Mouse (Mus musculus) kidney, postnatal 14 days (tissue): ENCODE results near the gene Hoxc5.

ENCODE experiments used
- DNase-seq: peaks from one replicate; pipeline ENCODE4 v3.0.0; 2022; ENCODE audit warnings: mixed read lengths

Hoxc5 gene

DNA sequence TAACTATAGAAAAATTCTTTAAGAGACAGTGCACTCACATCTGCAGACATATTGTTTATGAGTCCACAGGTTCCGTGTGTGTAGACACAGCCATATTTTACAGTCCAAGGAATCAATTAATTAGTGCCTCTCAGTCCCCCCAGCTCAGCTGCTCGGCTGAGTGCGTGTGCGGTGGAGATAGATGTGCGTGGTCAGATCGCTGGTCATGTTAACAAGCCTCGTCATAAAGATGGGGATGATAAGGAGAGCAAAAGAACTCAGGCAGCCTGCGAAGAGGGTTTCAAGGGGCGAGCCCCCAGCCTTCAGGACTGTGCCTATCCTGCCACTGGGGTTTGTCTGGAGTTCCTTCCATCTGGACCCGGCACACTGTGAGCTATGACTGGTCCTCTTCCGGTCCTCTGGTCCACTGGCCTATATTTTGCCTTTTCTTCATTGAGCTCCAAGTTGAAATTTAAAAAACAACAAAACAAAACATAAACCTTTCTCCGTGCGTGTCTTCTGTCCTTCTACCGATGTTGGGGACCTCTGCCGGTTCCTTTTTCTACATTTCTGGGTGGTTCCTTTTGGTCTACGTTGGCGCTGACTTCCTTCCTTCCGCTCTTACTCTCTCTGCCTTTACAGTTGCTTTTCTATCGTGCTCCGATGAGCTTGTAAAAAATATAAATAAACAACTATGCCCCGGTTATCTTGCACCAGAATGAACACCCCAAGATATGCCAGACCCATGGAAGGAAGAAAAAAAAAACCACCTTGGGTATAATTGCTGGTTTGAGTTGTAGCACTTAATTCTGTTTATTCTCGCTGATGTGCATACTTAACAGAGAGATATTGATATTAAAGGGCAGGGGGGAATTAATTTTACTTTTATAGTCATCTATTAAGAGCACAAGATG lies 21.8 kb upstream of the Hoxc5 start:
- DNase-seq, result no peak

- DNase-seq, result no peak
Observed at GRCm38 (mm10) chr15:102947276-102947675, 20.0 kb upstream of the Hoxc5 start.

- DNase-seq, result no peak
Observed at GRCm38 (mm10) chr15:102948842-102949241, 18.4 kb upstream of the Hoxc5 start.

- DNase-seq, result no peak
Observed at GRCm38 (mm10) chr15:102949696-102950095, 17.5 kb upstream of the Hoxc5 start.

DNA sequence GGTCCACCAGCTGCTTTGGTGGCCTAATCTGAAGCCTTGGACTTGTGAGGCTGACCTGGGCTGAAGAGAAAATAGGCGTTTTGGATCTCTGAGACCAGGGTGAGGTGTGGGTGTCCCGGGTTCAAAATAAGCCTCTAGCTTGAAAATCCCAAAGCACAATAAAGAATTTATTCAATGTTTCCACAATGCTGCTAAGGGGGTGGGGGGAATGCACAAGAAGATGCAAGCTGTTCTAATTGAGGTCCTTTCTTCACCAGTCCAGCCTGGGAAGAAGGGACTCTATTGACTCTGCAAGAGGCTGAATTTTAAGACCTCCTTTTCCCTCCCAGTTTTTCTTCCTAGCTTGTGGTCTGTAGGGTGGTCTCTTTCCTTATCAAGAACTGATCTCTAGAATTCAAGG lies 16.4 kb upstream of the Hoxc5 start:
- DNase-seq, result no peak

DNA sequence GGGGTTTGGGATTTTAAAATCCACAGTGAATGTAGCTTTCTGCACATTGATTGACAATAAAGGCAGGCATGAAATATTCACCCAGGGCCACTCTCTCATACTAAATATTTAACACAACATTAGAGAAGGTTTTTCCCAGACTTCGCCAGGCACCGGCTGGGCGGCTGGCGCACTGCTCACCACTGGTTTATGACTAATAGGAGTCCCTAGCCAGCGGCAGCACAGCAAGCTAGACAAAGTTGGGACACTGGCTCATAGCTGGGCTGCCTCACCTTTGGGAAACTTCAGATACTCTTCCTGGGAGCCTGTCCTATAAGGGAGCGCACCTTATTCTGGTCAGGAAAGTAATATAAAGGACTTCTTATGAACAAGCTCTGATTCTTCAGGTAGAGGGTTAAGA lies 13.7 kb upstream of the Hoxc5 start:
- no peak for DNase-seq

GRCm38 (mm10) chr15:102954192-102955006 lies 12.8 kb upstream of the Hoxc5 start, which contains the start of gene Hoxc11:
Gene Hoxc11, plus strand, starts transcription at chr15:102954427.
- no peak for DNase-seq

DNA sequence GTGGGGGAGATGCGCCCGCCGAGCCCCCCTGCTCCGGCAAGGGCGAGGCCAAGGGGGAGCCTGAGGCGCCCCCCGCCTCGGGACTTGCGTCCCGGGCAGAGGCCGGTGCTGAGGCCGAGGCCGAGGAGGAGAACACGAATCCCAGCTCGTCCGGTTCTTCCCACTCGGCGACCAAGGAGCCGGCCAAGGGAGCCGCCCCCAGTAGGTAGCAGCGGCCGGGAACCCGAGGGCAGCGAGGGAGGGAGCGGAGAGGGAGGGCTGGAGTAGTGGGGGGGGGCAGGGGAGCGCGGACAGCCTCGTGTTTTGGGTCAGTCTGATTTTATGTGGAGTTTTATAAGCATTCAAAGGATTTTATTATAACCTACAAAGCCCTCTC lies 12.2 kb upstream of the Hoxc5 start:
- DNase-seq, result no peak

DNA sequence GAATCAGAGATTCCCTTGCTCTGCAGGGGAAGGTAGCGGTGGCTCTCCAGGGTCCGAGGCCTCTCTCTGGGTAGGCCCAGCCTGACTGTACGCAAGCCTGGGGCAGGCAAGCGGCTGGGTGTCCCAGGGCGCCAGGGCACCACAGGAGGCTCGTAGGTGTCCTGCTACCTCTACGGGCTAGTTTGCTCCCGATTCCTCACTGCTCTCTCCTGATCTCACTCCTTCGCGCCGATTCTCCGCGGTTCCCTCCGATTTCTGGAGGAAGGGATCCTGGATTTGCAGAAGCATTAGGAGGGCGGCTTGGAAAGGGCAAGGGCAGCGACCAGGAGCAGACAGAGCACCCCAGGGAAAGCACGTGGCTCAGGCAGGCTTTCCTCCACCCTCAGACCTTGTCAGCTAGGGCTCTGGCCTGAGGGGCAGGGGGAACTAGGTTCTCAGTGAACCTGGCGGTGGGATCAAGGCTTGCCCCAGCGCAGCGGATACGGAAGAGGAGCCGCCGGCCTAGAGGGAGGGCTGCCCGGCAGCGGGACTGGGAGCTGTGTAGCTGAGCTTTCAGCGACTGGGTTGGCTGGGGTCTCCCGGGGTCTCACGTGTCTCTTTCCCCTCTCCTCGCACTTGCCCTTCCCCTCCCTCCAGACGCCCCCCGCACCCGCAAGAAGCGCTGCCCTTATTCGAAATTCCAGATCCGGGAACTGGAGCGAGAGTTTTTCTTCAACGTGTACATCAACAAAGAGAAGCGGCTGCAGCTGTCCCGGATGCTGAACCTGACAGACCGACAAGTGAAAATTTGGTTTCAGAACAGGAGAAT lies 11.2 kb upstream of the Hoxc5 start:
- no peak for DNase-seq

DNA sequence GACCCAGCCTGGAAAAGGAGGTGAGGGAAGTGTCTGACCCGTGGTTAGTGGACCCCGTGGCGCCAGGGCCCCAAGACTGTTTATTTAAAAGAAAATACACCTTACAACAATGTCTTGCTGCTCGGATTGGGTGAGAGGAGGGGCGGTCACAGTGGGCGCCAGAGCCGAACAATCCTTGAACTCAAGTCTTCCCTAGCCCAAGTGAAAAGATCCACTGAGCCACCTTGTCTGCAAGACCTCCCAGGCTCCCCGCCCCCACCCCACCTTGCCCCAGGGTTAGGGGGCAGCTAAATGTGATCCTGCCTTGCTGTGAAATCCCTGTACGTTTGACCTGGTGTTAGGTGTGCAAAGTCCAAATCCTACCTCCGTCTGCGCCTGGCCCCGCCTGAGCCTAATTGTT lies 10.3 kb upstream of the Hoxc5 start:
- DNase-seq, result no peak

- DNase-seq, result no peak
Observed at GRCm38 (mm10) chr15:102959663-102960191, 7.5 kb upstream of the Hoxc5 start.

DNA sequence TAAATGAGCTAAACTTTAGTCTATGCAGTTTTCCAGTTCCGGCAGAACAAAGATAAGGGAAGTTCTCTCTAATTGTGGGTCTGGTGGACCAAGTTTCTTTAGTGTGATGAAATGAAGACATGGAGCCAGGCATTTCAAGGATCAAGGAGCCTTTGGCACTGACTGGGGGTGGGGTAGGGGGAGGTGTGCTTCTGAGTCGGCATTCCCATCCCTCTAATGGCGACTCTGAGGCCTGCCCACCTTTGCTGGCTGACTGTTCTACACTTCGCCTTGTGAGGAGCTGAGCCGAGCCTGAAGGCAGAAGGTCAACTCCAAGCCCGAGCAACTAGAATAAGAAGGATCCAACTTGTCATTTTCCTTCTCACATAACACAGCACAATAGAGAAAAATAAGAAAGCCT lies 5.5 kb upstream of the Hoxc5 start:
- no peak for DNase-seq

- no peak for DNase-seq
Observed at GRCm38 (mm10) chr15:102962492-102962891, 4.8 kb upstream of the Hoxc5 start.

DNA sequence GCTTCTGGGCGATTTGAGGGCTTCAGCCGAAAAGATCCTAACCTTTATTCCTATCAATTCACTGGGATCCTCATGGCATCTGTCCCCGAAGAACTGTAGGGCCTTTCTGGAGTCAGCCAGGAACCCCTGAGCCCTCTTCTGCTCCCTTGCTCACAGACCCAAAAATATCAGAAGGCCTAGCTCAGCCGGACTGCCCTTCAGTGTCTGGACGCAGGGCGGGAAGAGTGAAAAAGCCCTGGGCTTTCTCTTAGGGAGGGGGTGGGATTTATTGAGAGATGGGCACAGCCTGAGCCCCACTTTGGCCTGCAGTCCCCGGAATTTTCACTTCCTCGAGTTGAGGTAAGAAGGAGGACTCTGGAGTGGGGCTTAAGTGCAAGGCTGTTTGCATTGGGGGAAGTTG lies 4.0 kb upstream of the Hoxc5 start:
- no peak for DNase-seq

DNA sequence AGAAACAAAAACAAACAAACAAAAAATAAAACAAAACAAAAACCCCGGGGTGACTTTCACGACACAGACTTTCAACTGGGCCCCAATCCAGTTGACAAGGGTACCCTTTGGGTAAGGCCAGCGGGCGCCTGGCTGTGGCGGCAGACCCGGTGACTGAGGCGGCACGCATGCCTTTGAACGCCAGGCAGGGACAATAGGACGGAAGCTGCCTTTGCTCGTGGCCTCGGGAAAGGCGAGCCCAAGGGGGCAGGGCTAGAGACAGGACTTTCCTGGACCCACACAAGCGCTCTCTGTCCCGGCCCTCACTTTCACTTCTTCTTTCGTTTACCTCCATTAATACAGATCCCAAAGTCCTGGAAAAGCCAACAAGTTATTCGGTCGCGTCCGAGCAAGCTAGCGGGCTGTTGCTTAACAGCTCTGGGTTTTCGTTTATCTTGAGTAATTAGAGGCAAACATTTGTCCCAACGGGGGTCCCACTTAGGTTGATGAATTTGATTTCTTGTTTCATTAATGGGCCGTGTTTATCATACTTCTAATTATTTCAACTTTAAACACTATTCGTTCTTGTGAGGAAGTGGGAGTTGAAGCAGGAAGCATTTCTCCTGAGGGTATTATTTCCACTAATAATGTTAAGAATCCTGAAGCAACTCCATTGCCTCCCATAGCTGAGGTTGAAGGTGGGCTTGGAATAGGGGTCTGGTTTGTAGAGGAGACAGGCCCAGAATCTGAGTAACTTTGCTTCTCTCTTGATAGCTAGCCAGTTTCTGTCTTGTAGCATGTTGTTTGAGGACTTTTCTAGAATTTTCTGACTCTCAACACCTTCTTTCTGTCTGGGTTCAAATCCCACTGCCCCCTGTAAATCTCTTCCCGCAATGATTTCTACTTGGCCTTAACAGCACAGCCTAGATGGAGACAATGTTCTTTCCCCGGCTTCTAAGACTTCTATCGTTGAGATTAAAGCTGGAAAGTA lies 3.3 kb upstream of the Hoxc5 start:
- peak; percentile 82 for DNase-seq

GRCm38 (mm10) chr15:102965003-102965891 lies 2.0 kb upstream of the Hoxc5 start:
- no peak for DNase-seq

- peak; percentile 97 for DNase-seq
Observed at GRCm38 (mm10) chr15:102965892-102966775, 1.1 kb upstream of the Hoxc5 start.

DNA sequence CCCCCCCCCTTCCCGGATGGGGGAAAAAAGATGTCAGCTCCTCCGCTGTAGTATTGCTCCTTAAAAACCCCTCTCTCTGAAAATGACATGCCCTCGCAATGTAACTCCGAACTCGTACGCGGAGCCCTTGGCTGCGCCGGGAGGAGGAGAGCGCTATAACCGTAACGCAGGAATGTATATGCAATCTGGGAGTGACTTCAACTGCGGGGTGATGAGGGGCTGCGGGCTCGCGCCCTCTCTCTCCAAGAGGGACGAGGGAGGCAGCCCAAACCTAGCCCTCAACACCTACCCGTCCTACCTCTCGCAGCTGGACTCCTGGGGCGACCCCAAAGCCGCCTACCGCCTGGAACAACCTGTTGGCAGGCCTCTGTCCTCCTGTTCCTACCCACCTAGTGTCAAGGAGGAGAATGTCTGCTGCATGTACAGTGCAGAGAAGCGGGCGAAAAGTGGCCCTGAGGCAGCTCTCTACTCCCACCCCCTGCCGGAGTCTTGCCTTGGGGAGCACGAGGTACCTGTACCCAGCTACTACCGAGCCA lies 399 bp upstream of the Hoxc5 start, which contains the start of gene Hoxc10:
TSS of gene Hoxc10 (plus strand) at position 21 of the 536 bp plus-strand sequence.
- DNase-seq, result peak; percentile 57
